Mouse (Mus musculus): ENCODE measurements around the gene Gfm2.

Gene Gfm2

GRCm38 (mm10) chr13:97184656-97185055, 46.9 kb downstream of the Gfm2 start:
- TF ChIP-seq GATA4 (IDR thresholded peaks at IDR 0.05; ENCODE audit: insufficient replicate concordance, low read length) = no peak

- TF ChIP-seq GATA4 (IDR thresholded peaks at IDR 0.05; ENCODE audit: insufficient replicate concordance, low read length) = no peak
These were observed 48.6 kb downstream of the Gfm2 start for GRCm38 (mm10) chr13:97186346-97186745.

- TF ChIP-seq GATA4 (IDR thresholded peaks at IDR 0.05; ENCODE audit: insufficient replicate concordance, low read length) = no peak
These were observed 50.0 kb downstream of the Gfm2 start for GRCm38 (mm10) chr13:97187693-97188092.

GRCm38 (mm10) chr13:97192649-97193048, 54.9 kb downstream of the Gfm2 start:
- no peak for TF ChIP-seq GATA4 (IDR thresholded peaks at IDR 0.05; ENCODE audit: insufficient replicate concordance, low read length)

GRCm38 (mm10) chr13:97193420-97193819, 55.7 kb downstream of the Gfm2 start:
- TF ChIP-seq GATA4 (IDR thresholded peaks at IDR 0.05; ENCODE audit: insufficient replicate concordance, low read length) = no peak

GRCm38 (mm10) chr13:97196186-97196924, 58.6 kb downstream of the Gfm2 start:
- no peak for TF ChIP-seq GATA4 (IDR thresholded peaks at IDR 0.05; ENCODE audit: insufficient replicate concordance, low read length)

GRCm38 (mm10) chr13:97196925-97197218, 59.1 kb downstream of the Gfm2 start:
- TF ChIP-seq GATA4 (IDR thresholded peaks at IDR 0.05; ENCODE audit: insufficient replicate concordance, low read length) = no peak

- TF ChIP-seq GATA4 (IDR thresholded peaks at IDR 0.05; ENCODE audit: insufficient replicate concordance, low read length) = peak; percentile 19; the same call in 1 of the 2 replicates
These were observed 60.3 kb downstream of the Gfm2 start, which contains the start of gene Hexb for GRCm38 (mm10) chr13:97197932-97198562. Gene Hexb (minus strand): TSS chr13:97198357.

- no peak for TF ChIP-seq GATA4 (IDR thresholded peaks at IDR 0.05; ENCODE audit: insufficient replicate concordance, low read length)
These were observed 61.4 kb downstream of the Gfm2 start for GRCm38 (mm10) chr13:97199123-97199522.

- TF ChIP-seq GATA4 (IDR thresholded peaks at IDR 0.05; ENCODE audit: insufficient replicate concordance, low read length) = no peak
These were observed 63.3 kb downstream of the Gfm2 start for GRCm38 (mm10) chr13:97201076-97201475.

- no peak for TF ChIP-seq GATA4 (IDR thresholded peaks at IDR 0.05; ENCODE audit: insufficient replicate concordance, low read length)
These were observed 64.2 kb downstream of the Gfm2 start for GRCm38 (mm10) chr13:97201896-97202295.

- peak; percentile 52; the same call in 1 of the 2 replicates for TF ChIP-seq GATA4 (IDR thresholded peaks at IDR 0.05; ENCODE audit: insufficient replicate concordance, low read length)
These were observed 67.4 kb downstream of the Gfm2 start for GRCm38 (mm10) chr13:97205052-97205701.

GRCm38 (mm10) chr13:97206046-97206445, 68.3 kb downstream of the Gfm2 start:
- TF ChIP-seq GATA4 (IDR thresholded peaks at IDR 0.05; ENCODE audit: insufficient replicate concordance, low read length) = no peak

GRCm38 (mm10) chr13:97207472-97208111, 69.9 kb downstream of the Gfm2 start:
- no peak for TF ChIP-seq GATA4 (IDR thresholded peaks at IDR 0.05; ENCODE audit: insufficient replicate concordance, low read length)

GRCm38 (mm10) chr13:97208112-97208478, 70.4 kb downstream of the Gfm2 start:
- TF ChIP-seq GATA4 (IDR thresholded peaks at IDR 0.05; ENCODE audit: insufficient replicate concordance, low read length) = no peak

All from liver, adult (tissue).